Mouse (Mus musculus): ENCODE data around the gene Arhgap32. TPM values are rescaled to one million over a fixed set of nuclear protein-coding genes. Genes with fewer than 3 reads are reported as not detected.

Arhgap32 gene
- total RNA-seq, 1 experiment from 2014 or later: 0.23 TPM

- no peak for ATAC-seq (ENCODE audit: extremely low read depth, insufficient number of reproducible peaks, low FRiP score, poor library complexity, severe bottlenecking)
Observed at GRCm38 (mm10) chr9:32312208-32312607, 196.3 kb downstream of the Arhgap32 start.

- no peak for ATAC-seq (ENCODE audit: extremely low read depth, insufficient number of reproducible peaks, low FRiP score, poor library complexity, severe bottlenecking)
Observed at GRCm38 (mm10) chr9:32314071-32314470, 198.1 kb downstream of the Arhgap32 start.

- ATAC-seq (ENCODE audit: extremely low read depth, insufficient number of reproducible peaks, low FRiP score, poor library complexity, severe bottlenecking): no peak
Observed at GRCm38 (mm10) chr9:32315999-32316398, 200.1 kb downstream of the Arhgap32 start.

Other genes with a start within 250 kb of the Arhgap32 start
- gene Barx2, start 202.7 kb upstream of the Arhgap32 start, total RNA-seq (2017): 0.47 TPM in 1 of 2 replicates, not detected in the other
- gene Kcnj5, start 228.2 kb downstream of the Arhgap32 start, total RNA-seq (2017): 0.12 and 0.25 TPM in 2 replicates

All from neutrophil, adult 5-6 weeks (primary cell).